Mouse (Mus musculus): ENCODE results near the gene Nfkb2. TPM values are rescaled to one million over a fixed set of nuclear protein-coding genes. Genes with fewer than 3 reads are reported as not detected.
A peak's percentile ranks its signal among the peaks of the same experiment; 100 is the strongest.

Gene Nfkb2
- total RNA-seq, 1 experiment from 2014 or later = 42.4 TPM

GRCm38 (mm10) chr19:46344710-46345419 is 40.7 kb downstream of the Nfkb2 start:
- DNase-seq = no peak

- DNase-seq = no peak
These were observed 43.0 kb downstream of the Nfkb2 start for GRCm38 (mm10) chr19:46347146-46347545.

GRCm38 (mm10) chr19:46347936-46348668 is 44.0 kb downstream of the Nfkb2 start:
- DNase-seq = no peak

- DNase-seq = peak; percentile 85
These were observed 44.8 kb downstream of the Nfkb2 start for GRCm38 (mm10) chr19:46348761-46349458.

GRCm38 (mm10) chr19:46349550-46349949 is 45.4 kb downstream of the Nfkb2 start:
- no peak for DNase-seq

- no peak for DNase-seq
These were observed 46.2 kb downstream of the Nfkb2 start, which contains the start of gene 2310034G01Rik for GRCm38 (mm10) chr19:46350168-46350932. 2310034G01Rik (minus strand) TSS chr19:46350302.

- peak; percentile 89 for DNase-seq
These were observed 52.6 kb downstream of the Nfkb2 start for GRCm38 (mm10) chr19:46356701-46357138.

- DNase-seq = no peak
These were observed 53.5 kb downstream of the Nfkb2 start for GRCm38 (mm10) chr19:46357344-46358280.

- DNase-seq = no peak
These were observed 54.3 kb downstream of the Nfkb2 start for GRCm38 (mm10) chr19:46358381-46358780.

Small RNAs within 50 kb of the gene (microRNA-seq; reads per million reads assigned to microRNA genes)
- 0.34 to 1.1 reads per million in 2 experiments for gene Mir146b

Other genes starting within 250 kb of the Nfkb2 start
- gene Nolc1, start 228.5 kb upstream of the Nfkb2 start, total RNA-seq (2021) = 43.4 and 54.5 TPM in 2 replicates
- gene Elovl3, start 172.4 kb upstream of the Nfkb2 start, total RNA-seq (2021) = 4.7 and 10.9 TPM in 2 replicates
- gene Pitx3, start 156.0 kb upstream of the Nfkb2 start, total RNA-seq (2021) = not detected in 2 replicates
- 76.8 and 97.2 TPM in 2 replicates for gene Gbf1, start 151.8 kb upstream of the Nfkb2 start, total RNA-seq (2021)
- gene Psd, start 22.8 kb downstream of the Nfkb2 start, total RNA-seq (2021) = 8.6 and 12.7 TPM in 2 replicates
- gene Fbxl15, start 23.9 kb downstream of the Nfkb2 start, total RNA-seq (2021) = 9.8 and 13.4 TPM in 2 replicates
- 64.1 and 81.8 TPM in 2 replicates for gene Cuedc2, start 34.4 kb downstream of the Nfkb2 start, total RNA-seq (2021)
- gene Mfsd13a, start 36.8 kb downstream of the Nfkb2 start, total RNA-seq (2021) = 6.3 and 8.8 TPM in 2 replicates
- 1.2 TPM in 1 of 2 replicates, not detected in the other for gene 2310034G01Rik, start 46.0 kb downstream of the Nfkb2 start, total RNA-seq (2021)
- 107 and 113 TPM in 2 replicates for gene Actr1a, start 91.4 kb downstream of the Nfkb2 start, total RNA-seq (2021)
- 20.3 and 27.1 TPM in 2 replicates for gene Sufu, start 92.6 kb downstream of the Nfkb2 start, total RNA-seq (2021)
- gene Trim8, start 197.4 kb downstream of the Nfkb2 start, total RNA-seq (2021) = 50.9 and 52.6 TPM in 2 replicates